Mouse (Mus musculus) heart, adult 2 months (tissue): ENCODE data around the gene Wbp1l.

Experiments used
- CTCF ChIP-seq: fragments of 200-600 bp; IDR thresholded peaks from 2 replicates; pipeline ENCODE4 v1.8.1; 2022; ENCODE audit warnings: antibody characterized with exemption, mild to moderate bottlenecking, moderate library complexity
- POLR2A ChIP-seq: fragments of 200-500 bp; IDR thresholded peaks from 2 replicates; pipeline ENCODE4 v1.6.1; 2011; ENCODE audit warnings: mild to moderate bottlenecking, low read depth, low read length, control low read depth; ENCODE audit not compliant: insufficient read depth

GRCm38 (mm10) chr19:46553541-46553955 lies 45.3 kb upstream of the Wbp1l start:
- TF ChIP-seq POLR2A (no peak), CTCF (no peak)
